Mouse (Mus musculus) hindbrain, postnatal 0 days (tissue): ENCODE measurements around the gene Pimreg. TPM values are rescaled to one million over a fixed set of nuclear protein-coding genes. Genes with fewer than 3 reads are reported as not detected.

ENCODE experiments used
- ATAC-seq: fragments of 200-750 bp; cut with Nextera tagmentation; 2 replicates; pipeline ENCODE4 v1.8.0; 2017; ENCODE audit warnings: mild to moderate bottlenecking, moderate TSS enrichment, moderate library complexity
- DNase-seq: peaks from one replicate; pipeline ENCODE4 v3.0.0-alpha.2; 2015; ENCODE audit warnings: low spot score
- H3K27ac ChIP-seq: fragments of 300-500 bp; sonication (generic); 2 replicates; pipeline ENCODE4 v1.5.1; 2014; ENCODE audit warnings: mild to moderate bottlenecking
- H3K27me3 ChIP-seq: fragments of 300-500 bp; sonication (generic); 2 replicates; pipeline ENCODE4 v1.6.1; 2014; ENCODE audit warnings: low read length, mixed read lengths; ENCODE audit not compliant: insufficient read depth
- H3K36me3 ChIP-seq: fragments of 300-500 bp; sonication (generic); 2 replicates; pipeline ENCODE4 v1.6.1; 2014; ENCODE audit warnings: low read length, mixed read lengths; ENCODE audit not compliant: insufficient read depth
- H3K4me1 ChIP-seq: fragments of 300-500 bp; sonication (generic); 2 replicates; pipeline ENCODE4 v1.6.1; 2014; ENCODE audit warnings: antibody characterized with exemption, low read length, mixed read lengths; ENCODE audit not compliant: insufficient read depth
- H3K4me2 ChIP-seq: fragments of 300-500 bp; sonication (generic); 2 replicates; pipeline ENCODE4 v1.6.1; 2014; ENCODE audit warnings: low read depth, mild to moderate bottlenecking, low read length, moderate library complexity, mixed read lengths
- H3K4me3 ChIP-seq: fragments of 300-500 bp; sonication (generic); 2 replicates; pipeline ENCODE4 v1.5.1; 2014; ENCODE audit warnings: low read length
- H3K9ac ChIP-seq: fragments of 300-500 bp; sonication (generic); replicated peaks from 2 replicates; pipeline ENCODE4 v1.6.1; 2014; ENCODE audit warnings: mild to moderate bottlenecking, low read length, moderate library complexity, mixed read lengths
- H3K9me3 ChIP-seq: fragments of 300-500 bp; sonication (generic); 2 replicates; pipeline ENCODE4 v1.6.1; 2016; ENCODE audit warnings: low read length, mixed read lengths
- CTCF ChIP-seq: IDR thresholded peaks from 2 replicates; pipeline ENCODE4 v1.5.1; 2016; ENCODE audit warnings: antibody characterized with exemption, control low read depth, low read depth
- WGBS: fragments of 180-500 bp; shearing (Covaris S2); extraction: QIAGEN DNeasy Blood & Tissue Kit; methylation state at CpG from one replicate; pipeline ENCODE4 v1.1.7; 2014; 5-methylcytosine and 5-hydroxymethylcytosine counted together
- polyA plus RNA-seq: library from polyadenylated mRNA; unstranded; fragments of >200 nt; fragmentation: Nextera tagmentation; extraction: Ambion mirVana; gene quantifications from 2 replicates; pipeline ENCODE4 v1.2.1, GENCODE M21; 2015
- total RNA-seq: library from RNA; depleted of rRNA; stranded (reverse); fragments of >200 nt; gene quantifications from 2 replicates; pipeline ENCODE4 v1.2.3, GENCODE M21; 2014

Pimreg gene
- total and polyA plus RNA-seq, 2 experiments from 2014 or later = 22.8 to 23.9 TPM

GRCm38 (mm10) chr11:72068026-72068425, 26.2 kb downstream of the Pimreg start:
- Histone ChIP-seq H3K27ac (peak overlapping the region; percentile 52; the same call in 1 of the 2 replicates), H3K27me3 (no peaks in the 10 kb centered on the region), H3K4me2 (no peak overlapping the region), H3K9me3 (peaks cover 13% of the 10 kb centered on the region), H3K36me3 (no peaks in the 10 kb centered on the region), H3K4me1 (0 out of 2 replicates have a peak, but pooled peaks cover 2% of the 10 kb centered on the region), H3K4me3 (no peak overlapping the region), H3K9ac (no peak overlapping the region)
- DNase-seq (peak; percentile 83), ATAC-seq (peak; percentile 69)
- 33% methylated on average over 7 of the region's 7 CpGs for WGBS
- no peak for TF ChIP-seq CTCF

GRCm38 (mm10) chr11:72070733-72071132, 28.9 kb downstream of the Pimreg start:
- Histone ChIP-seq H3K4me2 (no peak overlapping the region), H3K27me3 (no peaks in the 10 kb centered on the region), H3K36me3 (no peaks in the 10 kb centered on the region), H3K9me3 (no peaks in the 10 kb centered on the region), H3K4me1 (no peaks in the 10 kb centered on the region), H3K9ac (no peak overlapping the region), H3K4me3 (no peak overlapping the region), H3K27ac (no peak overlapping the region)
- no peak for ATAC-seq
- no peak for DNase-seq
- WGBS = 84% methylated on average over 9 of the region's 9 CpGs
- no peak for TF ChIP-seq CTCF

- DNase-seq = peak; percentile 27
- Histone ChIP-seq H3K9me3 (no peaks in the 10 kb centered on the region), H3K27ac (0 out of 2 replicates have a peak overlapping the region, but pooled peaks have one; percentile 32), H3K27me3 (no peaks in the 10 kb centered on the region), H3K36me3 (no peaks in the 10 kb centered on the region), H3K9ac (no peak overlapping the region), H3K4me1 (no peaks in the 10 kb centered on the region), H3K4me2 (no peak overlapping the region), H3K4me3 (no peak overlapping the region)
- ATAC-seq = no peak
- 42% methylated on average over 6 of the region's 6 CpGs for WGBS
- TF ChIP-seq CTCF = no peak
These were observed 30.6 kb downstream of the Pimreg start for GRCm38 (mm10) chr11:72072331-72072905.

GRCm38 (mm10) chr11:72074230-72074629, 32.4 kb downstream of the Pimreg start:
- H3K9me3 ChIP-seq = no peaks in the 10 kb centered on the region
- no peak for TF ChIP-seq CTCF
- no peak overlapping the region for H3K27ac ChIP-seq
- no peak for ATAC-seq
- H3K36me3 ChIP-seq = no peaks in the 10 kb centered on the region
- no peak overlapping the region for H3K4me3 ChIP-seq
- 87% methylated on average over 13 of the region's 13 CpGs for WGBS
- H3K9ac ChIP-seq = no peak overlapping the region
- H3K4me2 ChIP-seq = no peak overlapping the region
- DNase-seq = no peak
- 0 out of 2 replicates have a peak, but pooled peaks cover 3% of the 10 kb centered on the region for H3K4me1 ChIP-seq
- no peaks in the 10 kb centered on the region for H3K27me3 ChIP-seq

GRCm38 (mm10) chr11:72078056-72078455, 36.2 kb downstream of the Pimreg start:
- TF ChIP-seq CTCF = 0 out of 2 replicates have a peak, but pooled peaks have one; percentile 14
- no peaks in the 10 kb centered on the region for H3K27me3 ChIP-seq
- DNase-seq = peak; percentile 44
- no peaks in the 10 kb centered on the region for H3K9me3 ChIP-seq
- no peak overlapping the region for H3K4me2 ChIP-seq
- no peak for ATAC-seq
- H3K9ac ChIP-seq = no peak overlapping the region
- no peak overlapping the region for H3K4me3 ChIP-seq
- H3K36me3 ChIP-seq = no peaks in the 10 kb centered on the region
- H3K27ac ChIP-seq = no peak overlapping the region
- WGBS = 21% methylated on average over 3 of the region's 3 CpGs
- 0 out of 2 replicates have a peak, but pooled peaks cover 3% of the 10 kb centered on the region for H3K4me1 ChIP-seq

GRCm38 (mm10) chr11:72078647-72079046, 36.8 kb downstream of the Pimreg start:
- Histone ChIP-seq H3K9ac (no peak overlapping the region), H3K27me3 (no peaks in the 10 kb centered on the region), H3K27ac (no peak overlapping the region), H3K4me3 (no peak overlapping the region), H3K36me3 (no peaks in the 10 kb centered on the region), H3K4me1 (0 out of 2 replicates have a peak, but pooled peaks cover 3% of the 10 kb centered on the region), H3K9me3 (no peaks in the 10 kb centered on the region), H3K4me2 (no peak overlapping the region)
- ATAC-seq = no peak
- TF ChIP-seq CTCF = no peak
- 31% methylated on average over 4 of the region's 4 CpGs for WGBS
- peak; percentile 42 for DNase-seq

- no peak overlapping the region for H3K4me3 ChIP-seq
- TF ChIP-seq CTCF = no peak
- no peak overlapping the region for H3K4me2 ChIP-seq
- no peak overlapping the region for H3K27ac ChIP-seq
- no peak overlapping the region for H3K9ac ChIP-seq
- 0 out of 2 replicates have a peak, but pooled peaks cover 3% of the 10 kb centered on the region for H3K4me1 ChIP-seq
- no peaks in the 10 kb centered on the region for H3K27me3 ChIP-seq
- no peak for ATAC-seq
- H3K9me3 ChIP-seq = no peaks in the 10 kb centered on the region
- DNase-seq = no peak
- H3K36me3 ChIP-seq = no peaks in the 10 kb centered on the region
- WGBS = 57% methylated on average over 6 of the region's 6 CpGs
These were observed 38.6 kb downstream of the Pimreg start for GRCm38 (mm10) chr11:72080461-72080860.
